Mouse (Mus musculus) heart, postnatal 0 days (tissue): ENCODE measurements around the gene Cbx1. TPM values are rescaled to one million over a fixed set of nuclear protein-coding genes. Genes with fewer than 3 reads are reported as not detected.
"Not testable (repeated sequence)": the region's sequence is repeated elsewhere in the genome, so short reads cannot be mapped to it uniquely, and the experiment has no call there.

Source experiments
- ATAC-seq: fragments of 200-750 bp; cut with Nextera tagmentation; 2 replicates; pipeline ENCODE4 v1.8.0; 2017; ENCODE audit warnings: low read depth, moderate number of reproducible peaks, moderate library complexity; ENCODE audit not compliant: insufficient read depth
- DNase-seq: peaks from one replicate; pipeline ENCODE4 v3.0.0-alpha.2; 2016; ENCODE audit warnings: low spot score
- H3K27ac ChIP-seq: fragments of 300-500 bp; sonication (generic); 2 replicates; pipeline ENCODE4 v1.5.1; 2014; ENCODE audit warnings: low read depth, mild to moderate bottlenecking
- H3K27me3 ChIP-seq: fragments of 300-500 bp; sonication (generic); 2 replicates; pipeline ENCODE4 v1.6.1; 2014; ENCODE audit warnings: low read length, mixed read lengths; ENCODE audit not compliant: control insufficient read depth, insufficient read depth
- H3K36me3 ChIP-seq: fragments of 300-500 bp; sonication (generic); replicated peaks from 2 replicates; pipeline ENCODE4 v1.6.1; 2014; ENCODE audit warnings: low read length, mixed read lengths; ENCODE audit not compliant: control insufficient read depth, insufficient read depth
- H3K4me1 ChIP-seq: fragments of 300-500 bp; sonication (generic); 2 replicates; pipeline ENCODE4 v1.6.1; 2014; ENCODE audit warnings: antibody characterized with exemption; ENCODE audit not compliant: control insufficient read depth, insufficient read depth
- H3K4me2 ChIP-seq: fragments of 300-500 bp; sonication (generic); 2 replicates; pipeline ENCODE4 v1.6.1; 2014; ENCODE audit warnings: low read depth, mild to moderate bottlenecking, low read length, moderate library complexity
- H3K4me3 ChIP-seq: fragments of 300-500 bp; sonication (generic); 2 replicates; pipeline ENCODE4 v1.5.1; 2014; ENCODE audit warnings: low read depth, low read length
- H3K9ac ChIP-seq: fragments of 300-500 bp; sonication (generic); replicated peaks from 2 replicates; pipeline ENCODE4 v1.6.1; 2014; ENCODE audit warnings: low read depth, low read length, mixed read lengths
- H3K9me3 ChIP-seq: fragments of 300-500 bp; sonication (generic); replicated peaks from 2 replicates; pipeline ENCODE4 v1.6.1; 2016; ENCODE audit warnings: low read length; ENCODE audit not compliant: control insufficient read depth
- CTCF ChIP-seq: IDR thresholded peaks from 2 replicates; pipeline ENCODE4 v1.5.1; 2016; ENCODE audit warnings: antibody characterized with exemption, control low read depth, low read depth
- EP300 ChIP-seq: IDR thresholded peaks from 2 replicates; pipeline ENCODE4 v1.6.1; 2016; ENCODE audit warnings: antibody characterized with exemption, low read depth
- WGBS: fragments of 180-500 bp; shearing (Covaris S2); extraction: QIAGEN DNeasy Blood & Tissue Kit; methylation state at CpG from one replicate; pipeline ENCODE4 v1.1.7; 2014; 5-methylcytosine and 5-hydroxymethylcytosine counted together
- polyA plus RNA-seq: library from polyadenylated mRNA; unstranded; fragments of >200 nt; fragmentation: Nextera tagmentation; extraction: Ambion mirVana; gene quantifications from 2 replicates; pipeline ENCODE4 v1.2.1, GENCODE M21; 2015
- total RNA-seq: library from RNA; depleted of rRNA; stranded (reverse); fragments of >200 nt; gene quantifications from 2 replicates; pipeline ENCODE4 v1.2.3, GENCODE M21; 2014; ENCODE audit warnings: low replicate concordance

Gene Cbx1
- total and polyA plus RNA-seq, 2 experiments from 2014 or later, result 9.9 to 35.6 TPM

DNA sequence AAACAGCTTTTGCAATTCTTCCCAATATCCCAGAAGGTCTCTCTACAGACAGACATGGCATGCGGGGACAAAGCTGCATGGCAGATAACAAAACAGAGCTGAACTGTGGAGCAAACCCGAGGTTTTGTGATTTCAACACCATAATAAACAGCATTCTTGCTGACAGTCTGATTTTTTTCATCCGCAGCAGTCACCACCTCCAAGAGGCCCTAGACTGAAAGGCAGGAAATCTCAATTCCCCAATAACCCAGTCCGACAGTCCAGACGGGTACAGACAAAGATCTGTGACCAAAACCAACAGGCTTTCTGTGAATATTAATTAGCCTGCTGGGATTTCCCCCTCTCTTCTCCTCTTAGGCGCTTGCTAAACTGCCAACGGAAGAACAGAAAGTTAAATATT, 13.3 kb upstream of the Cbx1 start:
- no peak for DNase-seq
- no peak for ATAC-seq
- H3K4me2 ChIP-seq, result no peak overlapping the region
- TF ChIP-seq EP300, result no peak
- TF ChIP-seq CTCF, result no peak
- H3K9me3 ChIP-seq, result no peaks in the 10 kb centered on the region
- no peaks in the 10 kb centered on the region for H3K27me3 ChIP-seq
- peaks cover 29% of the 10 kb centered on the region for H3K36me3 ChIP-seq
- H3K4me1 ChIP-seq, result peaks cover 6% of the 10 kb centered on the region
- no peak overlapping the region for H3K27ac ChIP-seq
- 75% methylated on average over 7 of the region's 7 CpGs for WGBS
- H3K4me3 ChIP-seq, result no peak overlapping the region
- no peak overlapping the region for H3K9ac ChIP-seq

DNA sequence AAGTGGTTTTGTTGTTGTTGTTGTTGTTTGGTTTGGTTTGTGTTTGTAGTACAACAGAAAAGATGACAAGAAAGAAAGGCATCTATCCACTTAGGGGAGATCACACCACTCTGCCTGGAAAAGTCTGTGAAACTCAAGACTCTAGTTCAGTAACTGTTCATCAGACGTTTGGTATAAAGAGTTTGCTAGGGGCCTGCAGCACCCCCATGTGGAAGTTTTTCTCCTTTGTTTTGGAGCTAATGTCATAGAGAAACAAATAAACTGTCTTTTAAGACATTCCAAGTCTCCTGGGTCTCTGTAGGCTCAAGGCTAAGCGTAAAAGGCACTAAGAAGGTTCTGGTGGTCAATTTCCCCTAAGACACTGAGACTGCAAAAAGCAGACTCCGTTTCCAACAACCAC, 12.9 kb upstream of the Cbx1 start:
- DNase-seq (no peak), ATAC-seq (no peak)
- no peak overlapping the region for H3K9ac ChIP-seq
- no peak overlapping the region for H3K4me2 ChIP-seq
- H3K27ac ChIP-seq, result no peak overlapping the region
- H3K9me3 ChIP-seq, result no peaks in the 10 kb centered on the region
- no peak for TF ChIP-seq EP300
- TF ChIP-seq CTCF, result peak; percentile 8; the same call in 1 of the 2 replicates
- no peaks in the 10 kb centered on the region for H3K27me3 ChIP-seq
- WGBS, result 43% methylated on average over 3 of the region's 3 CpGs
- peaks cover 6% of the 10 kb centered on the region for H3K4me1 ChIP-seq
- H3K4me3 ChIP-seq, result no peak overlapping the region
- peaks cover 26% of the 10 kb centered on the region for H3K36me3 ChIP-seq

GRCm38 (mm10) chr11:96776968-96777962, 11.7 kb upstream of the Cbx1 start, which contains the start of gene Snx11:
Gene Snx11, minus strand, starts transcription at chr11:96777559.
- peak within 1 kb of the TSS; percentile 81 for H3K4me2 ChIP-seq
- peaks cover 6% of the 10 kb centered on the region for H3K4me1 ChIP-seq
- H3K4me3 ChIP-seq, result peak within 1 kb of the TSS; percentile 69
- DNase-seq, result peak; percentile 99
- peak within 1 kb of the TSS; percentile 70 for H3K27ac ChIP-seq
- no peaks in the 10 kb centered on the region for H3K27me3 ChIP-seq
- H3K9me3 ChIP-seq, result no peaks in the 10 kb centered on the region
- TF ChIP-seq EP300 (peak; percentile 73; the same call in 1 of the 2 replicates), CTCF (peak; percentile 77)
- 2% methylated on average over 59 of the region's 59 CpGs for WGBS
- peak within 1 kb of the TSS; percentile 63 for H3K9ac ChIP-seq
- peak; percentile 100 for ATAC-seq
- H3K36me3 ChIP-seq, result peaks cover 14% of the 10 kb centered on the region

- not testable (repeated sequence) for DNase-seq, ATAC-seq, H3K36me3 ChIP-seq, H3K4me1 ChIP-seq, H3K27me3 ChIP-seq, H3K9me3 ChIP-seq
- Histone ChIP-seq H3K4me2 (peak overlapping the region; percentile 81), H3K27ac (peak overlapping the region; percentile 70), H3K9ac (peak overlapping the region; percentile 30; the same call in 1 of the 2 replicates), H3K4me3 (peak overlapping the region; percentile 69)
- 67% methylated on average over 10 of the region's 10 CpGs for WGBS
Observed at GRCm38 (mm10) chr11:96778061-96778627, 10.8 kb upstream of the Cbx1 start.

- Histone ChIP-seq H3K27ac (no peak overlapping the region), H3K4me3 (no peak overlapping the region), H3K27me3 (no peaks in the 10 kb centered on the region), H3K4me2 (no peak overlapping the region), H3K36me3 (no peaks in the 10 kb centered on the region), H3K4me1 (peaks cover 6% of the 10 kb centered on the region), H3K9me3 (no peaks in the 10 kb centered on the region), H3K9ac (no peak overlapping the region)
- ATAC-seq (no peak), DNase-seq (no peak)
- TF ChIP-seq EP300 (no peak), CTCF (no peak)
- WGBS, result 61% methylated on average over 5 of the region's 5 CpGs
Observed at GRCm38 (mm10) chr11:96780306-96780705, 8.6 kb upstream of the Cbx1 start.
